Mouse (Mus musculus) bone marrow, adult 2 months (tissue): ENCODE measurements around the gene Lgmn.
A peak's percentile ranks its signal among the peaks of the same experiment; 100 is the strongest.

Source experiments
- CTCF ChIP-seq: fragments of 200-500 bp; IDR thresholded peaks from 2 replicates; pipeline ENCODE4 v1.5.1; 2011; ENCODE audit warnings: low read length, control low read depth; ENCODE audit not compliant: control insufficient read depth, insufficient read depth
- POLR2A ChIP-seq: fragments of 200-500 bp; IDR thresholded peaks from 2 replicates; pipeline ENCODE4 v1.6.1; 2011; ENCODE audit warnings: low read depth, mild to moderate bottlenecking, control low read depth, low read length, borderline replicate concordance; ENCODE audit not compliant: control insufficient read depth

GRCm38 (mm10) chr12:102464650-102465049, 25.0 kb upstream of the Lgmn start:
- TF ChIP-seq POLR2A (no peak), CTCF (peak; percentile 23; the same call in 1 of the 2 replicates)
